Mouse (Mus musculus): ENCODE measurements at regions not wholly inside any gene's neighbourhood (a gene's known extent, or its start where the extent isn't known, plus 50 kb on each side); places are given as distances from the start of the nearest gene placed in this dataset.

GRCm38 (mm10) chr15:68384571-68385335 is 1884.0 kb upstream of the Lrrc6 start:
- DNase-seq (ENCODE audit: extremely low spot score, low read depth, low spot score), result no peak

- no peak for DNase-seq (ENCODE audit: extremely low spot score, low read depth, low spot score)
Measured at GRCm38 (mm10) chr15:68375166-68375565, 1874.5 kb upstream of the Lrrc6 start.

- no peak for DNase-seq (ENCODE audit: extremely low spot score, low read depth, low spot score)
Measured at GRCm38 (mm10) chr15:68366816-68367215, 1866.1 kb upstream of the Lrrc6 start.

- DNase-seq (ENCODE audit: extremely low spot score, low read depth, low spot score), result peak; percentile 93
Measured at GRCm38 (mm10) chr15:68363058-68363735, 1862.5 kb upstream of the Lrrc6 start.

- DNase-seq (ENCODE audit: extremely low spot score, low read depth, low spot score), result peak; percentile 2
Measured at GRCm38 (mm10) chr15:68362081-68363057, 1861.7 kb upstream of the Lrrc6 start.

- no peak for DNase-seq (ENCODE audit: extremely low spot score, low read depth, low spot score)
Measured at GRCm38 (mm10) chr15:68360956-68361908, 1860.5 kb upstream of the Lrrc6 start.

- no peak for DNase-seq (ENCODE audit: extremely low spot score, low read depth, low spot score)
Measured at GRCm38 (mm10) chr15:68359496-68359895, 1858.8 kb upstream of the Lrrc6 start.

- DNase-seq (ENCODE audit: extremely low spot score, low read depth, low spot score), result no peak
Measured at GRCm38 (mm10) chr15:68355957-68356356, 1855.2 kb upstream of the Lrrc6 start.

- DNase-seq (ENCODE audit: extremely low spot score, low read depth, low spot score), result no peak
Measured at GRCm38 (mm10) chr15:68344652-68345051, 1843.9 kb upstream of the Lrrc6 start.

GRCm38 (mm10) chr15:68342542-68342941 is 1841.8 kb upstream of the Lrrc6 start:
- DNase-seq (ENCODE audit: extremely low spot score, low read depth, low spot score), result no peak

- DNase-seq (ENCODE audit: extremely low spot score, low read depth, low spot score), result no peak
Measured at GRCm38 (mm10) chr15:68341056-68341455, 1840.3 kb upstream of the Lrrc6 start.

GRCm38 (mm10) chr15:68337264-68337663 is 1836.6 kb upstream of the Lrrc6 start:
- no peak for DNase-seq (ENCODE audit: extremely low spot score, low read depth, low spot score)

- DNase-seq (ENCODE audit: extremely low spot score, low read depth, low spot score), result no peak
Measured at GRCm38 (mm10) chr15:68335837-68336236, 1835.1 kb upstream of the Lrrc6 start.

- no peak for DNase-seq (ENCODE audit: extremely low spot score, low read depth, low spot score)
Measured at GRCm38 (mm10) chr15:68316116-68316515, 1815.4 kb upstream of the Lrrc6 start.

All from hindlimb bud, embryonic 11.5 days (tissue).